Mouse (Mus musculus) CD4-positive naive resting alpha-beta T cell, adult 76 days (primary cell): ENCODE measurements around the gene Ica1l. TPM values are rescaled to one million over a fixed set of nuclear protein-coding genes. Genes with fewer than 3 reads are reported as not detected.

Source experiments
- total RNA-seq: library from RNA; stranded (reverse); gene quantifications from one replicate; pipeline ENCODE4 v1.2.4, GENCODE M21; 2023

Gene Ica1l
- total RNA-seq: 2.5 TPM

GRCm38 (mm10) chr1:60042796-60043469 lies at the start of gene Ica1l:
Gene Ica1l, minus strand, starts transcription at chr1:60043184.

Other genes with a start within 250 kb of the Ica1l start
- 75.9 TPM for gene Fam117b, start 130.2 kb downstream of the Ica1l start, total RNA-seq
- gene Carf, start 55.1 kb upstream of the Ica1l start, total RNA-seq: 11.7 TPM
- gene Wdr12, start 55.5 kb upstream of the Ica1l start, total RNA-seq: 20.3 TPM
- gene Nbeal1, start 137.4 kb upstream of the Ica1l start, total RNA-seq: 28.5 TPM